Mouse (Mus musculus): ENCODE measurements around the gene Foxred1.

Foxred1 gene

GRCm38 (mm10) chr9:35192983-35193542 is 17.8 kb downstream of the Foxred1 start:
- DNase-seq (ENCODE audit: low spot score in 2 of 2) = no peak

GRCm38 (mm10) chr9:35188700-35189099 is 22.2 kb downstream of the Foxred1 start:
- DNase-seq (ENCODE audit: low spot score in 2 of 2) = no peak

GRCm38 (mm10) chr9:35187351-35187903 is 23.4 kb downstream of the Foxred1 start:
- DNase-seq (ENCODE audit: low spot score in 2 of 2) = no peak

- no peak for DNase-seq (ENCODE audit: low spot score in 2 of 2)
Observed at GRCm38 (mm10) chr9:35186430-35186829, 24.4 kb downstream of the Foxred1 start.

- DNase-seq (ENCODE audit: low spot score in 2 of 2) = no peak
Observed at GRCm38 (mm10) chr9:35183359-35183758, 27.5 kb downstream of the Foxred1 start.

DNA sequence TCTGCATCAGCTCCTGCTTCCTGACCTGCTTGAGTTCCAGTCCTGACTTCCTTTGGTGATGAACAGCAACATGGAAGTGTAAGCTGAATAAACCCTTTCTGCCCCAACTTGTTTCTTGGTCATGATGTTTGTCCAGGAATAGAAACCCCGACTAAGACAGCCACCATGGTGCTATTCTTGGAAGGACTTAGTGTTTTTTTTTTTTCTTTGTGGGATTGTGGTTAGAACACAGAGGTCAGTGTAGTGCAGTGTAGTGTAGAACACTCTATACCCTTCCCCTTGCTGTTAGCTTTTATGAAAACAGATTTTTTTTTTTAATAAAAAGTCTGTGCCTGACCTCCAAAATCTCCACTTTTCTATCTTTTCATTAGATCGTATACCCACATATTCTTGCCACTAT is 28.0 kb downstream of the Foxred1 start:
- DNase-seq (ENCODE audit: low spot score in 2 of 2) = no peak

- DNase-seq (ENCODE audit: low spot score in 2 of 2) = no peak
Observed at GRCm38 (mm10) chr9:35176124-35176659, 34.7 kb downstream of the Foxred1 start.

GRCm38 (mm10) chr9:35175251-35176123 is 35.4 kb downstream of the Foxred1 start, which contains the start of gene Dcps:
Gene Dcps (minus strand): TSS chr9:35176061.
- peak; percentile 79 to 88 for DNase-seq (ENCODE audit: low spot score in 2 of 2)

GRCm38 (mm10) chr9:35173331-35173730 is 37.5 kb downstream of the Foxred1 start:
- DNase-seq (ENCODE audit: low spot score in 2 of 2) = no peak

GRCm38 (mm10) chr9:35170071-35170470 is 40.8 kb downstream of the Foxred1 start:
- no peak for DNase-seq (ENCODE audit: low spot score in 2 of 2)

- no peak for DNase-seq (ENCODE audit: low spot score in 2 of 2)
Observed at GRCm38 (mm10) chr9:35166798-35167635, 43.8 kb downstream of the Foxred1 start.

GRCm38 (mm10) chr9:35166144-35166797 is 44.6 kb downstream of the Foxred1 start:
- DNase-seq (ENCODE audit: low spot score in 2 of 2) = no peak

- no peak for DNase-seq (ENCODE audit: low spot score in 2 of 2)
Observed at GRCm38 (mm10) chr9:35164142-35164874, 46.5 kb downstream of the Foxred1 start.

DNA sequence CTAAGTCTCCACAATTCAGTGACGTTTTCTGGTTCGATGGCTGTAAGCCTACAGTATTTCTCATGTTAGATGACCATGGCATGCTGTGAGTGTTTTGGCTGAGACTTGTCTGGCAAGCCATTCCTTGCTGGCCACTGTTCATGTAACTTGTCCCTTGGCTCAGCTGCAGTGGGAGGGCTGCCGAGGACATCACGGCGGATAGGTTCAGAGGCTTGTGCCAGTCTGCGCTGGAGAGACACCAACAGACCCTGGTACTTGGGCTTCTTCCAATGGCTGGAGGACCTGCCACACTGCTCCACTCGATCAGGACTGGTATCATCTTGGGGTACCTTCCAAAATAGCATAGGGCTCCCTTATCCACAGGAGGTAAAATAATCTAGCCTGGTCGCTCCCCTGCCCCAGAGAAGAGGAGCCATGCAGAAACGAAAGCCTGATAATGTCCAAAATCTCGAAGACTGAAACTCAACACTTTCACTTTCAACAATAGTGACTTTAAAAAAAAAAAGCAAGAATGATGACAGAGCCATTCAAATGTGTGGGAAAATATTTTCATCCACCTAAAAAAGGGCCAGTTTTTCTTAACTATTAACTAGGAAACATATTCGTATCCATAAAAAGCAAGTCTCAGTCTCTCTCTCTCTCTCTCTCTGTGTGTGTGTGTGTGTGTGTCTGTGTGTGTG is 47.7 kb downstream of the Foxred1 start:
- no peak for DNase-seq (ENCODE audit: low spot score in 2 of 2)

DNA sequence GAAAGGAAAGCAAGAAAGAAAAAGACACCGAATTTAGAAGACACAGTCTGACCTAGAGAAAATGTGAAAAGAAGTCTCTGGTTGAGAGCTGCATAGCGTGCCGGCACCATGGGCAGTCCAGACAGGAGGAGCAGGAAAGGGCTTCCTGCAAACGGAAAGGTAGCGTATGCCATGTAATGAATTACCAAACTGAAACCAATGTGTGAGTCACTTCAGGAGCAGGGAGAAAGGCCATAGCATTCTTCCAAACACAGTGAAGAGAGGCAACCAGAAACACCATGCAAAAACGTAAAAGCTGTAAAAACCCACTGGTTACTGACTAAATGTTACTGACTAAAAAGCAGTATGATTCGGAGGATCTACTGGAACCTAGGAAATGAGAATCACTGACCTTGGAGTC is 49.1 kb downstream of the Foxred1 start:
- no peak for DNase-seq (ENCODE audit: low spot score in 2 of 2)

- no peak for DNase-seq (ENCODE audit: low spot score in 2 of 2)
Observed at GRCm38 (mm10) chr9:35160662-35161061, 50.2 kb downstream of the Foxred1 start.

- DNase-seq (ENCODE audit: low spot score in 2 of 2) = no peak
Observed at GRCm38 (mm10) chr9:35158477-35158876, 52.4 kb downstream of the Foxred1 start.

- DNase-seq (ENCODE audit: low spot score in 2 of 2) = no peak
Observed at GRCm38 (mm10) chr9:35156862-35157261, 54.0 kb downstream of the Foxred1 start.

DNA sequence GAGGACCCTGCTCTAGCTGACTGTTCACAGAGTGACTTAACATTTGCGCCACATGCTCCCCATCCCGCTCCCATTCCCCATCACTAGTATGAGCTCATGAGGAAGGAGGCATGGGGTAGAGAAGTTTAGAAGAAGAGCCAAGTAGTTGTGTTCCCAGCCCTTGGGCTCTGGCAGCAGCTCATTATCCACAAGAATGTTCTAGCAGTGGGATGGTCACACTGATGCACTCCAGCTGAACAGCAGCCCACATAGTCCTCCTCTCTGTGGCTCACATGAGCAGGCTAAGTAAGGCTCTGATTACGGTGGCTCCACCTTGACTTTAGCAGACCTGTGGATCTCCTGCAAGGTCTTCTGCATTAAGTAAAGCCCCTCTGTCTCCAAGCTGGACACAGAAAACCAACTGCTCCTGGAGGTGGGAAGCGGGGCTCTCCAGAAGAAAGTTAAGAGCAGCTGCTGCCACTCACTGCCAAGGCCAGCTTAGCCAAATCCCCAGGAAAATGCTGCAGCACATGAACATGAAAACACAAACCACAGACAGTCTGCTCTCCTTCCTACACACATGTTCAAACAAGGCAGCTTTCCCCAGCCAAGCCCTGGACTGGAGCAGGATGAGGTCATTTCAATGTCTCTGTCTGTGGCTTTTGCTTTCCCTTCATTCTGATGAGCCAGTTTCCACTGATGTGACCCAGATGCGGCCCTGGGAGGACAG is 54.7 kb downstream of the Foxred1 start:
- DNase-seq (ENCODE audit: low spot score in 2 of 2) = no peak

All from natural killer cell, adult 2 months (primary cell).